Mouse (Mus musculus) midbrain, embryonic 12.5 days (tissue): ENCODE results near the gene Eloa. TPM values are rescaled to one million over a fixed set of nuclear protein-coding genes. Genes with fewer than 3 reads are reported as not detected.

Source experiments
- ATAC-seq: fragments of 200-750 bp; cut with Nextera tagmentation; 2 replicates; pipeline ENCODE4 v1.8.0; 2017; ENCODE audit warnings: low read depth, moderate TSS enrichment, moderate library complexity; ENCODE audit not compliant: low FRiP score
- H3K27ac ChIP-seq: fragments of 300-500 bp; sonication (generic); replicated peaks from 2 replicates; pipeline ENCODE4 v1.5.1; 2016; ENCODE audit warnings: mild to moderate bottlenecking
- H3K27me3 ChIP-seq: fragments of 300-500 bp; sonication (generic); 2 replicates; pipeline ENCODE4 v1.6.1; 2016; ENCODE audit warnings: mild to moderate bottlenecking
- H3K36me3 ChIP-seq: fragments of 300-500 bp; sonication (generic); 2 replicates; pipeline ENCODE4 v1.6.1; 2016
- H3K4me1 ChIP-seq: fragments of 300-500 bp; sonication (generic); 2 replicates; pipeline ENCODE4 v1.6.1; 2016
- H3K4me2 ChIP-seq: fragments of 300-500 bp; sonication (generic); replicated peaks from 2 replicates; pipeline ENCODE4 v1.6.1; 2016; ENCODE audit warnings: mild to moderate bottlenecking, moderate library complexity
- H3K4me3 ChIP-seq: fragments of 300-500 bp; sonication (generic); 2 replicates; pipeline ENCODE4 v1.5.1; 2016; ENCODE audit warnings: mild to moderate bottlenecking
- H3K9ac ChIP-seq: fragments of 300-500 bp; sonication (generic); replicated peaks from 2 replicates; pipeline ENCODE4 v1.6.1; 2016; ENCODE audit warnings: mild to moderate bottlenecking, moderate library complexity
- H3K9me3 ChIP-seq: fragments of 300-500 bp; sonication (generic); 2 replicates; pipeline ENCODE4 v1.6.1; 2016; ENCODE audit warnings: mild to moderate bottlenecking
- WGBS: fragments of 180-500 bp; shearing (Covaris S2); methylation state at CpG from one replicate; pipeline ENCODE4 v1.1.7; 2016; 5-methylcytosine and 5-hydroxymethylcytosine counted together
- polyA plus RNA-seq: library from polyadenylated mRNA; unstranded; fragments of >200 nt; fragmentation: Nextera tagmentation; extraction: Ambion mirVana; gene quantifications from 2 replicates; pipeline ENCODE4 v1.2.1, GENCODE M21; 2016

Eloa gene
- polyA plus RNA-seq, 1 experiment from 2014 or later, result 36.1 TPM

- Histone ChIP-seq H3K27ac (peak within 1 kb of the TSS; percentile 88), H3K36me3 (peaks cover 49% of the 10 kb centered on the region), H3K4me2 (peak within 1 kb of the TSS; percentile 96), H3K9me3 (no peaks in the 10 kb centered on the region), H3K9ac (peak within 1 kb of the TSS; percentile 86), H3K27me3 (0 out of 2 replicates have a peak, but pooled peaks cover 4% of the 10 kb centered on the region), H3K4me3 (peak within 1 kb of the TSS; percentile 75), H3K4me1 (peaks cover 19% of the 10 kb centered on the region)
- ATAC-seq, result peak; percentile 92
- under 1% methylated on average over 56 of the region's 56 CpGs for WGBS
Observed at GRCm38 (mm10) chr4:135963457-135964193, 57.9 kb downstream of the Eloa start, which contains the start of gene Gale. Gene Gale, plus strand, starts transcription at chr4:135963727.

GRCm38 (mm10) chr4:135962946-135963345, 58.6 kb downstream of the Eloa start:
- H3K36me3 ChIP-seq, result peaks cover 49% of the 10 kb centered on the region

GRCm38 (mm10) chr4:135962198-135962597, 59.4 kb downstream of the Eloa start:
- 88% methylated on average over 7 of the region's 7 CpGs for WGBS
- H3K27ac ChIP-seq, result no peak overlapping the region
- H3K9ac ChIP-seq, result no peak overlapping the region

More at GRCm38 (mm10) chr4:135962946-135963345, 58.6 kb downstream of the Eloa start:
- Histone ChIP-seq H3K27me3 (0 out of 2 replicates have a peak, but pooled peaks cover 4% of the 10 kb centered on the region), H3K4me1 (peaks cover 19% of the 10 kb centered on the region), H3K9me3 (no peaks in the 10 kb centered on the region), H3K9ac (peak overlapping the region; percentile 86), H3K27ac (peak overlapping the region; percentile 88), H3K4me3 (peak overlapping the region; percentile 75), H3K4me2 (peak overlapping the region; percentile 96)
- WGBS, result 9% methylated on average over 15 of the region's 15 CpGs
- ATAC-seq, result peak; percentile 21; the same call in 1 of the 2 replicates

GRCm38 (mm10) chr4:135961709-135962108, 59.9 kb downstream of the Eloa start:
- H3K9ac ChIP-seq, result no peak overlapping the region
- peaks cover 42% of the 10 kb centered on the region for H3K36me3 ChIP-seq
- 86% methylated on average over 5 of the region's 5 CpGs for WGBS
- H3K4me3 ChIP-seq, result no peak overlapping the region
- 0 out of 2 replicates have a peak, but pooled peaks cover 4% of the 10 kb centered on the region for H3K27me3 ChIP-seq
- H3K9me3 ChIP-seq, result no peaks in the 10 kb centered on the region
- H3K4me2 ChIP-seq, result no peak overlapping the region
- H3K27ac ChIP-seq, result no peak overlapping the region
- peaks cover 19% of the 10 kb centered on the region for H3K4me1 ChIP-seq
- no peak for ATAC-seq

More at GRCm38 (mm10) chr4:135962198-135962597, 59.4 kb downstream of the Eloa start:
- Histone ChIP-seq H3K27me3 (0 out of 2 replicates have a peak, but pooled peaks cover 4% of the 10 kb centered on the region), H3K4me1 (peaks cover 19% of the 10 kb centered on the region), H3K36me3 (peaks cover 45% of the 10 kb centered on the region), H3K4me3 (no peak overlapping the region), H3K4me2 (no peak overlapping the region; the same call in 1 of the 2 replicates), H3K9me3 (no peaks in the 10 kb centered on the region)
- ATAC-seq, result no peak

GRCm38 (mm10) chr4:135960717-135961116, 60.8 kb downstream of the Eloa start:
- Histone ChIP-seq H3K9ac (no peak overlapping the region), H3K4me2 (no peak overlapping the region), H3K4me3 (no peak overlapping the region), H3K36me3 (peaks cover 40% of the 10 kb centered on the region), H3K9me3 (no peaks in the 10 kb centered on the region), H3K27ac (no peak overlapping the region), H3K27me3 (0 out of 2 replicates have a peak, but pooled peaks cover 4% of the 10 kb centered on the region), H3K4me1 (peaks cover 19% of the 10 kb centered on the region)
- no peak for ATAC-seq
- WGBS, result 19% methylated on average over 5 of the region's 5 CpGs

- H3K9me3 ChIP-seq, result no peaks in the 10 kb centered on the region
- H3K27ac ChIP-seq, result no peak overlapping the region
- peaks cover 8% of the 10 kb centered on the region for H3K4me1 ChIP-seq
- WGBS, result 65% methylated on average over 8 of the region's 8 CpGs
- no peak overlapping the region for H3K9ac ChIP-seq
- H3K4me2 ChIP-seq, result no peak overlapping the region
- ATAC-seq, result no peak
- no peak overlapping the region for H3K4me3 ChIP-seq
- no peaks in the 10 kb centered on the region for H3K27me3 ChIP-seq
- H3K36me3 ChIP-seq, result peaks cover 41% of the 10 kb centered on the region
Observed at GRCm38 (mm10) chr4:135958354-135958753, 63.2 kb downstream of the Eloa start.

- Histone ChIP-seq H3K4me2 (no peak overlapping the region), H3K27ac (no peak overlapping the region), H3K4me1 (no peaks in the 10 kb centered on the region), H3K4me3 (no peak overlapping the region), H3K9me3 (no peaks in the 10 kb centered on the region), H3K27me3 (no peaks in the 10 kb centered on the region), H3K9ac (no peak overlapping the region), H3K36me3 (peaks cover 54% of the 10 kb centered on the region)
- no peak for ATAC-seq
- 89% methylated on average over 9 of the region's 9 CpGs for WGBS
Observed at GRCm38 (mm10) chr4:135955886-135956285, 65.7 kb downstream of the Eloa start.

- H3K4me1 ChIP-seq, result no peaks in the 10 kb centered on the region
- no peak overlapping the region for H3K4me2 ChIP-seq
- 12% methylated on average over 2 of the region's 2 CpGs for WGBS
- no peaks in the 10 kb centered on the region for H3K9me3 ChIP-seq
- no peaks in the 10 kb centered on the region for H3K27me3 ChIP-seq
- H3K9ac ChIP-seq, result no peak overlapping the region
- H3K27ac ChIP-seq, result no peak overlapping the region
- no peak overlapping the region for H3K4me3 ChIP-seq
- H3K36me3 ChIP-seq, result peaks cover 51% of the 10 kb centered on the region
- 0 out of 2 replicates have a peak, but pooled peaks have one; percentile 56 for ATAC-seq
Observed at GRCm38 (mm10) chr4:135954241-135954640, 67.3 kb downstream of the Eloa start.

Other genes with a start within 250 kb of the Eloa start
- gene Srsf10, start 166.0 kb downstream of the Eloa start, polyA plus RNA-seq, result 351 and 371 TPM in 2 replicates
- 189 and 199 TPM in 2 replicates for gene Pnrc2, start 147.9 kb downstream of the Eloa start, polyA plus RNA-seq
- gene Cnr2, start 126.4 kb downstream of the Eloa start, polyA plus RNA-seq, result 0.13 and 0.27 TPM in 2 replicates
- 50.6 and 54.7 TPM in 2 replicates for gene Fuca1, start 101.0 kb downstream of the Eloa start, polyA plus RNA-seq
- gene Hmgcl, start 75.3 kb downstream of the Eloa start, polyA plus RNA-seq, result 52.7 and 54.1 TPM in 2 replicates
- gene Gale, start 58.0 kb downstream of the Eloa start, polyA plus RNA-seq, result 32.1 and 32.8 TPM in 2 replicates
- 162 and 163 TPM in 2 replicates for gene Lypla2, start 49.1 kb downstream of the Eloa start, polyA plus RNA-seq
- 56.0 and 58.3 TPM in 2 replicates for gene Pithd1, start 34.5 kb downstream of the Eloa start, polyA plus RNA-seq
- 294 and 304 TPM in 2 replicates for gene Rpl11, start 31.7 kb upstream of the Eloa start, polyA plus RNA-seq
- 355 and 390 TPM in 2 replicates for gene Id3, start 121.7 kb upstream of the Eloa start, polyA plus RNA-seq
- 10.0 and 10.7 TPM in 2 replicates for gene E2f2, start 150.6 kb upstream of the Eloa start, polyA plus RNA-seq
- 8.2 and 8.9 TPM in 2 replicates for gene Asap3, start 184.6 kb upstream of the Eloa start, polyA plus RNA-seq
- gene Tcea3, start 226.0 kb upstream of the Eloa start, polyA plus RNA-seq, result 2.3 and 3.5 TPM in 2 replicates